Mouse (Mus musculus): ENCODE measurements around the gene Ccdc88a.

Ccdc88a gene

DNA sequence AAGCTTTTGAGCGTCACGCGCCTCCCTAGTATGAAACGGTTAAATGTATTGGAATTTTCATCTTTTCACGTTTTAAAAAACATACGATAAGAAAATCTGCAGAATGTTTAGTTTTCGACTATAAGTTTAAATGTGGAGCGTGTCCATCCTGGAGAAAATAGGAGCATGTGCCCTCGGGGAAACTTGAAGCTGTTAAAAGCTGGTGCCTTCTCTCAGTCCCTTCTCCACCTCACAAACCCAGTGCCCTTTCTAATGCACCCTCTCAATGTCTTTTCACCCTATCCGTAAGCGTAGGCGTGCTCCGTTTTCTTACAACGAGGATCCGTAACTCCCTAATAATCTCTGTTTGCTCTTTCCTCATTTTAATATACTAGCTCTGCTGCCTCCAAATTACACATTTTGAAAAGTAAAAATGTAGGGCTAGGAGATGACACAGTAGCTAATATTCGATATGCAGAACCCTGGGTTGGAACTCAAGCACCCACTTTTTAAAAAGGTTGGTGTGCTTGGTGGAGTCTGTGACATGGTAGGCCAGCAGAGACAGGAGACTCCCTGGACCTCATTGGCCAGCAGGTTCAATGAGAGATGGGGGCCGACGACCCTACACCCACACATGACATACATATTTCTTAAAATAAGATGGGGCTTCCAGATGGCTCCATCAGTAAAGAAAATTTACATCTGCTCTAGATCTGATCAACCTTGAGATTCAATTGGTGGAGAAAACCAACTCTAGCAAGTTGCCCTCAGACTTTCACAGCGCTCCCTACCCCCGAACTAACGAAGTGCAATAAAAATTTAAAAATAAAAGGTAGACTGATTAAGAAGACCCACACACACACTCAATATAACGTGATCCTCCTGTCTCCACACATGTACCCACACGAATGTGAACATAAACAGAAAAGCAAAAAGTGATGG, 175.3 kb downstream of the Ccdc88a start:
- in situ Hi-C loops (cut with MboI; ENCODE audit: low sequenced_read_pairs): no loop called here

DNA sequence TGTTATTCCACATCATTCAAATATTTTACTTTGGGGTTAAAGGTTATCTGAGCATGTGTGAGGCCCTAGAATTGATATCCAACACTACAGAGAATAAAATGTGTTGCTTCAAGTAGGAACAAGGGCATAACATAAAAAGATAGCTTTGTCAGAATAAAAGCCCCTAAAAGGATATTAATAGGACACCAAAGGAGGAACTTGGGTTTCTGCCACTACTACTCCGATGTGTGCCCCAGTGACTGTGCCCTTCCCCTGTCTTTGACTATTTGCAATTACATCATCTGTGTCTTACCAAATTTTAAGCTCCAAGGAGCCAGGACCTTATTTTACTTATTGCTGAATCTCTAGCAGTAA, 175.9 kb downstream of the Ccdc88a start:
- in situ Hi-C loops (cut with MboI; ENCODE audit: low sequenced_read_pairs): no loop called here
